Mouse (Mus musculus) heart, adult 11 months (tissue): ENCODE measurements at regions not wholly inside any gene's neighbourhood (a gene's known extent, or its start where the extent isn't known, plus 50 kb on each side); places are given as distances from the start of the nearest gene placed in this dataset.

Experiments
- DNase-seq: peaks from one replicate; pipeline ENCODE4 v3.0.0; 2022

GRCm38 (mm10) chr1:97366541-97366940 lies 238.4 kb upstream of the Slco6c1 start:
- peak; percentile 93 for DNase-seq

GRCm38 (mm10) chr1:97319622-97320021 lies 191.5 kb upstream of the Slco6c1 start:
- peak; percentile 82 for DNase-seq
